Mouse (Mus musculus) right cerebral cortex, postnatal 14 days (tissue): ENCODE data around the gene Bnip3.
A peak's percentile ranks its signal among the peaks of the same experiment; 100 is the strongest.

Experiments used
- DNase-seq: peaks from one replicate; pipeline ENCODE4 v3.0.0; 2022

Gene Bnip3

GRCm38 (mm10) chr7:138909277-138910192 lies at the start of gene Bnip3:
TSS of gene Bnip3 (minus strand) at chr7:138909519.
- peak; percentile 88 for DNase-seq

- DNase-seq: no peak
Observed at GRCm38 (mm10) chr7:138957106-138957505, 47.8 kb upstream of the Bnip3 start.

GRCm38 (mm10) chr7:138955787-138956186 lies 46.5 kb upstream of the Bnip3 start:
- no peak for DNase-seq

- no peak for DNase-seq
Observed at GRCm38 (mm10) chr7:138948309-138948708, 39.0 kb upstream of the Bnip3 start.

- no peak for DNase-seq
Observed at GRCm38 (mm10) chr7:138947741-138948140, 38.4 kb upstream of the Bnip3 start.

GRCm38 (mm10) chr7:138945668-138946067 lies 36.3 kb upstream of the Bnip3 start:
- DNase-seq: no peak

- no peak for DNase-seq
Observed at GRCm38 (mm10) chr7:138942301-138942700, 33.0 kb upstream of the Bnip3 start.

GRCm38 (mm10) chr7:138941571-138941970 lies 32.3 kb upstream of the Bnip3 start:
- no peak for DNase-seq

GRCm38 (mm10) chr7:138940612-138941461 lies 31.5 kb upstream of the Bnip3 start, which contains the start of gene Jakmip3:
TSS of gene Jakmip3 (plus strand) at chr7:138940730.
- DNase-seq: peak; percentile 70

GRCm38 (mm10) chr7:138940256-138940611 lies 30.9 kb upstream of the Bnip3 start:
- DNase-seq: peak; percentile 76

- no peak for DNase-seq
Observed at GRCm38 (mm10) chr7:138938991-138939390, 29.7 kb upstream of the Bnip3 start.

- no peak for DNase-seq
Observed at GRCm38 (mm10) chr7:138934523-138934922, 25.2 kb upstream of the Bnip3 start.

- DNase-seq: no peak
Observed at GRCm38 (mm10) chr7:138928456-138928855, 19.1 kb upstream of the Bnip3 start.

- DNase-seq: no peak
Observed at GRCm38 (mm10) chr7:138923756-138924425, 14.6 kb upstream of the Bnip3 start.

GRCm38 (mm10) chr7:138921611-138922010 lies 12.3 kb upstream of the Bnip3 start:
- DNase-seq: no peak

GRCm38 (mm10) chr7:138919156-138919944 lies 10.0 kb upstream of the Bnip3 start:
- DNase-seq: no peak

GRCm38 (mm10) chr7:138913616-138914015 lies 4.3 kb upstream of the Bnip3 start:
- DNase-seq: no peak

- no peak for DNase-seq
Observed at GRCm38 (mm10) chr7:138910193-138910562, 859 bp upstream of the Bnip3 start.

GRCm38 (mm10) chr7:138908768-138909276 lies 497 bp downstream of the Bnip3 start:
- no peak for DNase-seq

GRCm38 (mm10) chr7:138907976-138908375 lies 1.3 kb downstream of the Bnip3 start:
- DNase-seq: no peak

GRCm38 (mm10) chr7:138907043-138907442 lies 2.3 kb downstream of the Bnip3 start:
- no peak for DNase-seq

- DNase-seq: no peak
Observed at GRCm38 (mm10) chr7:138906441-138906840, 2.9 kb downstream of the Bnip3 start.
